Mouse (Mus musculus) neural tube, embryonic 15.5 days (tissue): ENCODE results near the gene Manbal. TPM values are rescaled to one million over a fixed set of nuclear protein-coding genes. Genes with fewer than 3 reads are reported as not detected.
A peak's percentile ranks its signal among the peaks of the same experiment; 100 is the strongest.

Experiments
- ATAC-seq: fragments of 200-750 bp; cut with Nextera tagmentation; 2 replicates; pipeline ENCODE4 v1.8.0; 2017; ENCODE audit warnings: mild to moderate bottlenecking, moderate TSS enrichment, moderate library complexity; ENCODE audit not compliant: low FRiP score
- H3K27ac ChIP-seq: fragments of 300-500 bp; sonication (generic); replicated peaks from 2 replicates; pipeline ENCODE4 v1.5.1; 2015; ENCODE audit warnings: mild to moderate bottlenecking, inconsistent platforms
- H3K27me3 ChIP-seq: fragments of 300-500 bp; sonication (generic); replicated peaks from 2 replicates; pipeline ENCODE4 v1.6.1; 2015; ENCODE audit warnings: inconsistent platforms
- H3K36me3 ChIP-seq: fragments of 300-500 bp; sonication (generic); 2 replicates; pipeline ENCODE4 v1.6.1; 2015; ENCODE audit warnings: inconsistent platforms
- H3K4me1 ChIP-seq: fragments of 300-500 bp; sonication (generic); 2 replicates; pipeline ENCODE4 v1.6.1; 2015; ENCODE audit warnings: inconsistent platforms
- H3K4me2 ChIP-seq: fragments of 300-500 bp; sonication (generic); 2 replicates; pipeline ENCODE4 v1.6.1; 2015; ENCODE audit warnings: inconsistent platforms, mild to moderate bottlenecking, moderate library complexity
- H3K4me3 ChIP-seq: fragments of 300-500 bp; sonication (generic); replicated peaks from 2 replicates; pipeline ENCODE4 v1.5.1; 2015; ENCODE audit warnings: mild to moderate bottlenecking, inconsistent platforms
- H3K9ac ChIP-seq: fragments of 300-500 bp; sonication (generic); replicated peaks from 2 replicates; pipeline ENCODE4 v1.6.1; 2015; ENCODE audit warnings: mild to moderate bottlenecking, inconsistent platforms
- H3K9me3 ChIP-seq: fragments of 300-500 bp; sonication (generic); replicated peaks from 2 replicates; pipeline ENCODE4 v1.6.1; 2016; ENCODE audit warnings: inconsistent platforms
- WGBS: fragments of 180-500 bp; shearing (Covaris S2); methylation state at CpG from one replicate; pipeline ENCODE4 v1.1.7; 2015; ENCODE audit warnings: mixed read lengths; 5-methylcytosine and 5-hydroxymethylcytosine counted together
- polyA plus RNA-seq: library from polyadenylated mRNA; unstranded; fragments of >200 nt; fragmentation: Nextera tagmentation; extraction: Ambion mirVana; gene quantifications from 2 replicates; pipeline ENCODE4 v1.2.1, GENCODE M21; 2015

Gene Manbal
- polyA plus RNA-seq, 1 experiment from 2014 or later = 112 TPM

GRCm38 (mm10) chr2:157418206-157418605 lies 50.8 kb downstream of the Manbal start, which contains the start of gene Src:
Gene Src, plus strand, starts transcription at chr2:157418444.
- 0 out of 2 replicates have a peak within 1 kb of the TSS, but pooled peaks have one; percentile 11 for H3K27ac ChIP-seq
- no peak within 1 kb of the TSS for H3K9ac ChIP-seq
- 0 out of 2 replicates have a peak, but pooled peaks have one; percentile 3 for ATAC-seq
- H3K4me2 ChIP-seq = peak within 1 kb of the TSS; percentile 17; the same call in 1 of the 2 replicates
- H3K9me3 ChIP-seq = no peaks in the 10 kb centered on the region
- H3K36me3 ChIP-seq = no peaks in the 10 kb centered on the region
- H3K4me1 ChIP-seq = peaks cover 25% of the 10 kb centered on the region
- no peaks in the 10 kb centered on the region for H3K27me3 ChIP-seq
- H3K4me3 ChIP-seq = no peak within 1 kb of the TSS
- WGBS = 24% methylated on average over 13 of the region's 13 CpGs

GRCm38 (mm10) chr2:157418609-157419071 lies 51.2 kb downstream of the Manbal start:
- no peaks in the 10 kb centered on the region for H3K27me3 ChIP-seq
- peak; percentile 28; the same call in 1 of the 2 replicates for ATAC-seq
- H3K9ac ChIP-seq = no peak overlapping the region
- 0 out of 2 replicates have a peak overlapping the region, but pooled peaks have one; percentile 11 for H3K27ac ChIP-seq
- no peaks in the 10 kb centered on the region for H3K36me3 ChIP-seq
- H3K4me2 ChIP-seq = peak overlapping the region; percentile 17; the same call in 1 of the 2 replicates
- H3K9me3 ChIP-seq = no peaks in the 10 kb centered on the region
- H3K4me3 ChIP-seq = no peak overlapping the region
- H3K4me1 ChIP-seq = peaks cover 30% of the 10 kb centered on the region
- under 1% methylated on average over 7 of the region's 7 CpGs for WGBS

- Histone ChIP-seq H3K9ac (no peak overlapping the region), H3K9me3 (no peaks in the 10 kb centered on the region), H3K4me1 (peaks cover 33% of the 10 kb centered on the region), H3K27ac (no peak overlapping the region), H3K4me3 (no peak overlapping the region), H3K4me2 (no peak overlapping the region), H3K36me3 (no peaks in the 10 kb centered on the region), H3K27me3 (no peaks in the 10 kb centered on the region)
- no peak for ATAC-seq
Observed at GRCm38 (mm10) chr2:157419506-157419905, 52.1 kb downstream of the Manbal start.

GRCm38 (mm10) chr2:157420404-157420803 lies 53.0 kb downstream of the Manbal start:
- Histone ChIP-seq H3K4me2 (no peak overlapping the region), H3K4me3 (no peak overlapping the region), H3K9me3 (no peaks in the 10 kb centered on the region), H3K27me3 (no peaks in the 10 kb centered on the region), H3K27ac (no peak overlapping the region), H3K4me1 (peaks cover 41% of the 10 kb centered on the region), H3K36me3 (no peaks in the 10 kb centered on the region), H3K9ac (no peak overlapping the region)
- WGBS = 82% methylated on average over 4 of the region's 4 CpGs
- no peak for ATAC-seq

- Histone ChIP-seq H3K27me3 (no peaks in the 10 kb centered on the region), H3K4me3 (no peak overlapping the region), H3K4me2 (no peak overlapping the region), H3K4me1 (peaks cover 54% of the 10 kb centered on the region), H3K9ac (no peak overlapping the region), H3K9me3 (no peaks in the 10 kb centered on the region), H3K36me3 (no peaks in the 10 kb centered on the region), H3K27ac (0 out of 2 replicates have a peak overlapping the region, but pooled peaks have one; percentile 0)
- 70% methylated on average over 11 of the region's 11 CpGs for WGBS
- no peak for ATAC-seq
Observed at GRCm38 (mm10) chr2:157422062-157422655, 54.8 kb downstream of the Manbal start.

- Histone ChIP-seq H3K4me1 (peaks cover 61% of the 10 kb centered on the region), H3K36me3 (no peaks in the 10 kb centered on the region), H3K9me3 (no peaks in the 10 kb centered on the region), H3K4me3 (peak overlapping the region; percentile 79), H3K4me2 (peak overlapping the region; percentile 90), H3K27ac (peak overlapping the region; percentile 90), H3K27me3 (no peaks in the 10 kb centered on the region), H3K9ac (peak overlapping the region; percentile 98)
- 40% methylated on average over 11 of the region's 11 CpGs for WGBS
- ATAC-seq = no peak
Observed at GRCm38 (mm10) chr2:157422854-157423705, 55.7 kb downstream of the Manbal start.

GRCm38 (mm10) chr2:157423706-157424125 lies 56.3 kb downstream of the Manbal start:
- 0 out of 2 replicates have a peak, but pooled peaks cover 3% of the 10 kb centered on the region for H3K36me3 ChIP-seq
- H3K4me2 ChIP-seq = peak overlapping the region; percentile 90
- H3K27me3 ChIP-seq = no peaks in the 10 kb centered on the region
- H3K4me1 ChIP-seq = peaks cover 62% of the 10 kb centered on the region
- peak overlapping the region; percentile 90 for H3K27ac ChIP-seq
- 7% methylated on average over 20 of the region's 21 CpGs for WGBS
- peak overlapping the region; percentile 79 for H3K4me3 ChIP-seq
- ATAC-seq = peak; percentile 18; the same call in 1 of the 2 replicates
- peak overlapping the region; percentile 98 for H3K9ac ChIP-seq
- H3K9me3 ChIP-seq = no peaks in the 10 kb centered on the region

- 2% methylated on average over 43 of the region's 98 CpGs for WGBS
Observed at GRCm38 (mm10) chr2:157424126-157424903, 56.9 kb downstream of the Manbal start.

GRCm38 (mm10) chr2:157424904-157425642 lies 57.7 kb downstream of the Manbal start:
- H3K4me3 ChIP-seq = peak overlapping the region; percentile 79
- H3K36me3 ChIP-seq = 0 out of 2 replicates have a peak, but pooled peaks cover 4% of the 10 kb centered on the region
- H3K4me1 ChIP-seq = peaks cover 70% of the 10 kb centered on the region
- no peaks in the 10 kb centered on the region for H3K27me3 ChIP-seq
- H3K9ac ChIP-seq = peak overlapping the region; percentile 98
- H3K27ac ChIP-seq = peak overlapping the region; percentile 90
- H3K4me2 ChIP-seq = peak overlapping the region; percentile 90
- 63% methylated on average over 16 of the region's 16 CpGs for WGBS
- H3K9me3 ChIP-seq = no peaks in the 10 kb centered on the region
- ATAC-seq = no peak; the same call in 1 of the 2 replicates

More at GRCm38 (mm10) chr2:157424126-157424903, 56.9 kb downstream of the Manbal start:
- H3K36me3 ChIP-seq = 0 out of 2 replicates have a peak, but pooled peaks cover 4% of the 10 kb centered on the region
- no peaks in the 10 kb centered on the region for H3K9me3 ChIP-seq
- H3K4me2 ChIP-seq = peak overlapping the region; percentile 90
- no peaks in the 10 kb centered on the region for H3K27me3 ChIP-seq
- peak; percentile 32; the same call in 1 of the 2 replicates for ATAC-seq
- peak overlapping the region; percentile 79 for H3K4me3 ChIP-seq
- H3K9ac ChIP-seq = peak overlapping the region; percentile 98
- peak overlapping the region; percentile 90 for H3K27ac ChIP-seq
- peaks cover 65% of the 10 kb centered on the region for H3K4me1 ChIP-seq

- peak overlapping the region; percentile 90 for H3K4me2 ChIP-seq
Observed at GRCm38 (mm10) chr2:157425643-157425988, 58.2 kb downstream of the Manbal start.

More at GRCm38 (mm10) chr2:157425643-157425988, 58.2 kb downstream of the Manbal start:
- H3K4me1 ChIP-seq = peaks cover 75% of the 10 kb centered on the region
- 71% methylated on average over 6 of the region's 6 CpGs for WGBS
- no peaks in the 10 kb centered on the region for H3K9me3 ChIP-seq
- H3K9ac ChIP-seq = peak overlapping the region; percentile 26; the same call in 1 of the 2 replicates
- H3K36me3 ChIP-seq = 0 out of 2 replicates have a peak, but pooled peaks cover 4% of the 10 kb centered on the region
- H3K4me3 ChIP-seq = peak overlapping the region; percentile 79
- ATAC-seq = no peak
- peak overlapping the region; percentile 90 for H3K27ac ChIP-seq
- no peaks in the 10 kb centered on the region for H3K27me3 ChIP-seq
